In the genomic region with DNA sequence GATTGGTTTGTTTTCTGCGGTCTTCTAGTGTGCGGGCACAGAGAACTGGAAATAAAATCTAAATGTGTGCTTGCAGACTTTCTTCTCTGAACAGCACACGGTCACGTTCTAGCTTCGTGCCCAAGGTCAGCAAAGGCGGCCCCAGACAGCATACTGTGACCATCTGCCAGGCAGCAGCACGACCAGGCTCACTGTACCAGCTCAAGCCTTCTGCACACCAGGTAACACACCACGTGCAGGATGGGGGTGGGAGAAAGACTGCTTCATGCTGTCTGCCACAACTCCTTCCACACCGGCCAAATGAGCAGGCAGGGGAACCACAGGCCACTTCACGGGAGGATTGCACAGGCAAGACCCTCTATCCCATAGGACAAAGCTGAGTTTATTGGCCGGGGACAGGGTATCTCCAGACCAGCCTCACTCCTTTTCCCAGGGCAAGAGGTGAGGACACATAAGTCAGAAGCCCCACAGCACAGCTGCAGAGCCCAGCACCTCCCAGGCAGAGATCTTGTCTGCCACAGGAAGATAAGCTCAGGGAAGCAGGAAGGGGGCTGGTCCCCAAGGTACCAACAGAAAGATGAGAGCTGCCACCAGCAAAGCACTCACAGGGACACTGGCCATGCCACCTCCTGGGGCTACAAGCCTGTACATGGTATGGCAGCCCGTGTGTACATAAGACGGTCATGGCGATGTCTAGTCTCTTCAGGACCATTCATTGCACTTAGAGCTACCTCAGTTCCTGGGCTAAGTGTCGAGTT, we compare ENCODE assay signal across 9 mouse cellular contexts. TPM values are rescaled to one million over a fixed set of nuclear protein-coding genes. Genes with fewer than 3 reads are reported as not detected.
DNase-seq lines count a peak whose midpoint lies in the region; ATAC-seq and TF ChIP-seq lines count a peak whose summit lies in the region.
"Had no signal": no experiment of that assay in that cellular context is flagged by ENCODE, and none has a peak within 500 bp of the region (broad histone marks: within the 10 kb centered on the region; RNA-seq: fewer than 3 reads in every experiment).

No protein-coding gene starts in this region.

- peak overlapping the region; percentile 35; the same call in 1 of the 2 replicates for H3K9ac ChIP-seq in liver, embryonic 13.5 days
- H3K9ac ChIP-seq: heart, embryonic 13.5 days had no signal

- ATAC-seq in G1E (ENCODE audit: extremely low read depth, insufficient number of reproducible peaks, low FRiP score, poor library complexity, severe bottlenecking) = peak; percentile 55
- ATAC-seq in liver, embryonic 13.5 days (ENCODE audit: low read depth) = 0 out of 2 replicates have a peak, but pooled peaks have one; percentile 10
- ATAC-seq: Patski had no signal

- H3K4me1 ChIP-seq in G1E (ENCODE audit: insufficient read depth, low read depth, low read length) = peaks cover 71% of the 10 kb centered on the region
- H3K4me1 ChIP-seq in liver, embryonic 13.5 days (replicated peaks) = peaks cover 37% of the 10 kb centered on the region

- no peak for DNase-seq in layer of hippocampus, adult 2 months (ENCODE audit: low spot score in 2 of 2)
- no peak for DNase-seq in layer of hippocampus, adult 9-11 months
- DNase-seq in G1E (ENCODE audit: low spot score) = peak; percentile 30
- peak; percentile 87 for DNase-seq in cerebellum, adult 9-10 months
- DNase-seq in liver, embryonic 13.5 days = no peak
- no peak for DNase-seq in embryo, embryonic 10.5 days (ENCODE audit: low spot score)
- DNase-seq in gastrocnemius, postnatal 25 days = no peak

- H3K27ac ChIP-seq in layer of hippocampus, adult 2 months = peak overlapping the region; percentile 46; the same call in 1 of the 2 replicates
- H3K27ac ChIP-seq in liver, embryonic 13.5 days = peak overlapping the region; percentile 54
- H3K27ac ChIP-seq: heart, embryonic 13.5 days had no signal

- 66% methylated on average over 15 of the region's 15 CpGs for WGBS in liver, embryonic 13.5 days (ENCODE audit: insufficient replicate concordance)

- no peaks in the 10 kb centered on the region for H3K9me3 ChIP-seq in G1E (replicated peaks)
- H3K9me3 ChIP-seq in liver, embryonic 13.5 days (replicated peaks) = no peaks in the 10 kb centered on the region
- H3K9me3 ChIP-seq: heart, embryonic 13.5 days had no signal

- peak overlapping the region; percentile 12 for H3K4me2 ChIP-seq in liver, embryonic 13.5 days
- H3K4me2 ChIP-seq: heart, embryonic 13.5 days had no signal

- H3K36me3 ChIP-seq in G1E (replicated peaks) = peaks cover 92% of the 10 kb centered on the region
- H3K36me3 ChIP-seq in liver, embryonic 13.5 days = peaks cover 80% of the 10 kb centered on the region

- no peaks in the 10 kb centered on the region for H3K27me3 ChIP-seq in G1E (ENCODE audit: insufficient read depth, low read length)
- no peaks in the 10 kb centered on the region for H3K27me3 ChIP-seq in liver, embryonic 13.5 days
- H3K27me3 ChIP-seq: heart, embryonic 13.5 days; Patski had no signal

- no peak for TF ChIP-seq CTCF in layer of hippocampus, adult 2 months (conservative IDR thresholded peaks at IDR 0.05)
- no peak for TF ChIP-seq CTCF in G1E (IDR thresholded peaks at IDR 0.05; ENCODE audit: low read depth, low read length)

- H3K4me3 ChIP-seq in layer of hippocampus, adult 2 months = no peak overlapping the region
- peak overlapping the region; percentile 57; the same call in 1 of the 2 replicates for H3K4me3 ChIP-seq in G1E (ENCODE audit: low read depth, low read length)
- no peak overlapping the region for H3K4me3 ChIP-seq in liver, embryonic 13.5 days (replicated peaks)
- H3K4me3 ChIP-seq: heart, embryonic 13.5 days had no signal

RNA-seq across cellular contexts. Expression of a gene that starts 5.2 kb away (rescaled TPM):
- 10 to 100 TPM; 32.8 to 35.2 TPM for total RNA-seq in layer of hippocampus, adult 2 months (2021)
- total RNA-seq in G1E (2014; fragmentation: Nextera tagmentation) (13.0 and 14.5 TPM in 2 replicates), G1E (2017) (31.1 and 39.4 TPM in 2 replicates)
- polyA plus RNA-seq in G1E (2012) = 122 and 191 TPM in 2 replicates
- 23.3 and 26.2 TPM in 2 replicates for polyA plus RNA-seq in liver, embryonic 13.5 days (2015; fragmentation: Nextera tagmentation; extraction: Ambion mirVana)
- total RNA-seq in gastrocnemius, postnatal 25 days (2021) = 1 to 10 TPM; 6.2 to 6.7 TPM

RNA-seq across cellular contexts. Expression of a gene that starts 19.6 kb away (rescaled TPM):
- 1 to 10 TPM; 3.3 to 4.6 TPM for total RNA-seq in layer of hippocampus, adult 2 months (2021)
- total RNA-seq in G1E (2014; fragmentation: Nextera tagmentation) (39.6 and 51.8 TPM in 2 replicates), G1E (2017) (49.1 and 49.2 TPM in 2 replicates)
- polyA plus RNA-seq in G1E (2012) = 8.5 and 20.0 TPM in 2 replicates
- polyA plus RNA-seq in liver, embryonic 13.5 days (2015; fragmentation: Nextera tagmentation; extraction: Ambion mirVana) = 10.3 and 10.7 TPM in 2 replicates
- 1 to 10 TPM; 1.3 to 1.8 TPM for total RNA-seq in gastrocnemius, postnatal 25 days (2021)

Comparison
In these comparisons a context has a peak if more than half of its experiments do, and no peak if none do; other contexts are left out.
1. DNase-seq: peak in G1E (single experiment) and cerebellum, adult 9-10 months (single experiment); none in layer of hippocampus, adult 2 months (0 of 2), layer of hippocampus, adult 9-11 months (single experiment), liver, embryonic 13.5 days (single experiment), embryo, embryonic 10.5 days (single experiment) and gastrocnemius, postnatal 25 days (single experiment).
2. RNA of a gene that starts 19.6 kb away (total RNA-seq): 39.6 to 51.8 TPM in G1E; 3.3 to 4.6 TPM in layer of hippocampus, adult 2 months and 1.3 to 1.8 TPM in gastrocnemius, postnatal 25 days; every median in the first group is over 4 times any median in the second.